In genomic region chr9:57806066-57806481, GRCm38 (mm10) we compare ENCODE assay signal across 13 mouse cellular contexts. TPM values are rescaled to one million over a fixed set of nuclear protein-coding genes. Genes with fewer than 3 reads are reported as not detected.
A peak's percentile ranks its signal among the peaks of the same experiment; 100 is the strongest.
DNase-seq lines count a peak whose midpoint lies in the region; ATAC-seq and TF ChIP-seq lines count a peak whose summit lies in the region.
"Had no signal": no experiment of that assay in that cellular context is flagged by ENCODE, and none has a peak within 500 bp of the region (broad histone marks: within the 10 kb centered on the region; RNA-seq: fewer than 3 reads in every experiment).

No protein-coding gene starts in this region.

- peak overlapping the region; percentile 16; the same call in 1 of the 2 replicates for H3K9ac ChIP-seq in heart, embryonic 11.5 days (ENCODE audit: low read depth, low read length)
- peak overlapping the region; percentile 42 for H3K9ac ChIP-seq in CH12.LX (ENCODE audit: insufficient read depth, low read depth)
- H3K9ac ChIP-seq: midbrain, embryonic 12.5 days had no signal

- no peaks in the 10 kb centered on the region for H3K27me3 ChIP-seq in heart, embryonic 11.5 days (ENCODE audit: control insufficient read depth, insufficient read depth, low read length)
- no peaks in the 10 kb centered on the region for H3K27me3 ChIP-seq in CH12.LX (replicated peaks)
- H3K27me3 ChIP-seq in kidney, adult 2 months (replicated peaks; ENCODE audit: control insufficient read depth, insufficient read depth, low read length), result no peaks in the 10 kb centered on the region
- no peaks in the 10 kb centered on the region for H3K27me3 ChIP-seq in limb, embryonic 10.5 days (ENCODE audit: low read depth, poor library complexity, severe bottlenecking)
- H3K27me3 ChIP-seq: midbrain, embryonic 12.5 days had no signal

- no peak for TF ChIP-seq CTCF in CH12.LX (conservative IDR thresholded peaks at IDR 0.05 in 1 of 2, IDR thresholded peaks at IDR 0.05 in 1 of 2; ENCODE audit: low read depth in 2 of 2, low read length in 2 of 2)
- TF ChIP-seq CTCF in kidney, adult 2 months (conservative IDR thresholded peaks at IDR 0.05; ENCODE audit: insufficient read depth, insufficient read length, low read depth, low read length), result no peak

- peak; percentile 10 for TF ChIP-seq RAD21 in CH12.LX (IDR thresholded peaks at IDR 0.05; ENCODE audit: low read depth, low read length)

- H3K36me3 ChIP-seq in heart, embryonic 11.5 days (ENCODE audit: control insufficient read depth, insufficient read depth, low read length), result no peaks in the 10 kb centered on the region; the same call in 1 of the 2 replicates
- peaks cover 48 to 79% of the 10 kb centered on the region in 2 experiments for H3K36me3 ChIP-seq in CH12.LX (replicated peaks in 1 of 2; ENCODE audit: control insufficient read depth in 1 of 2, insufficient read depth in 1 of 2, low read length in 1 of 2)
- H3K36me3 ChIP-seq in kidney, adult 2 months (ENCODE audit: control insufficient read depth, insufficient read depth, low read length), result no peaks in the 10 kb centered on the region; the same call in 1 of the 2 replicates
- H3K36me3 ChIP-seq in limb, embryonic 10.5 days, result peaks cover 46% of the 10 kb centered on the region

- in situ Hi-C loops in CH12.LX (cut with MboI; ENCODE audit: low pct_ligation_motif_present, low pct_unique_long_range_greater_than_20kb, low sequenced_read_pairs), result loop anchor here (25.0 kb wide), 1 partner anchor 456 kb away; the partner anchor contains the start of gene Stoml1

- ATAC-seq in heart, embryonic 11.5 days (replicated peaks; ENCODE audit: insufficient number of reproducible peaks, low FRiP score, low TSS enrichment), result no peak
- ATAC-seq: hindbrain, embryonic 16.5 days had no signal

- H3K4me2 ChIP-seq in heart, embryonic 11.5 days, result no peak overlapping the region
- H3K4me2 ChIP-seq in CH12.LX (ENCODE audit: insufficient read depth, low read depth, poor library complexity, severe bottlenecking), result peak overlapping the region; percentile 42
- H3K4me2 ChIP-seq: midbrain, embryonic 12.5 days had no signal

- 23% methylated on average over 1 of the region's 1 CpGs for WGBS in heart, embryonic 11.5 days (ENCODE audit: insufficient replicate concordance)
- 26% methylated on average over 1 of the region's 1 CpGs for WGBS in kidney, adult 2 months
- WGBS in limb, embryonic 10.5 days, result 32% methylated on average over 1 of the region's 1 CpGs

- peaks cover 23% of the 10 kb centered on the region for H3K79me2 ChIP-seq in CH12.LX (replicated peaks; ENCODE audit: control insufficient read depth, extremely low read depth, insufficient read depth, poor library complexity, severe bottlenecking)

- peak; percentile 94 for TF ChIP-seq EP300 in CH12.LX (IDR thresholded peaks at IDR 0.05; ENCODE audit: low read length)

- no peaks in the 10 kb centered on the region for H3K9me3 ChIP-seq in heart, embryonic 11.5 days (replicated peaks; ENCODE audit: control insufficient read depth, low read length)
- H3K9me3 ChIP-seq in CH12.LX (replicated peaks; ENCODE audit: low read length), result peaks cover 2% of the 10 kb centered on the region
- H3K9me3 ChIP-seq in limb, embryonic 10.5 days (replicated peaks), result no peaks in the 10 kb centered on the region
- H3K9me3 ChIP-seq: midbrain, embryonic 12.5 days had no signal

- dilution Hi-C loops in CH12.LX (cut with MboI; ENCODE audit: extremely low pct_ligation_motif_present, extremely low pct_unique_long_range_greater_than_20kb, low sequenced_read_pairs), result no loop called here

- no peak for DNase-seq in heart, postnatal 14 days
- DNase-seq in CH12.LX (ENCODE audit: extremely low read depth), result peak; percentile 95
- DNase-seq in kidney, adult 2 months, result peak; percentile 64
- no peak for DNase-seq in limb, embryonic 10.5 days (ENCODE audit: low spot score)
- no peak for DNase-seq in urinary bladder, adult 18-20 months (ENCODE audit: low spot score in 2 of 2)
- DNase-seq in gastrocnemius, postnatal 14 days, result no peak
- no peak for DNase-seq in adrenal gland, postnatal 25 days
- DNase-seq: cerebellum, adult 8-10 months; lung, adult 18-20 months had no signal

- H3K4me1 ChIP-seq in heart, embryonic 11.5 days (ENCODE audit: control insufficient read depth, insufficient read depth, low read length), result peaks cover 88% of the 10 kb centered on the region
- peaks cover 27 to 98% of the 10 kb centered on the region in 2 experiments for H3K4me1 ChIP-seq in CH12.LX (ENCODE audit: control insufficient read depth in 1 of 2, insufficient read depth in 2 of 2)
- peaks cover 25% of the 10 kb centered on the region for H3K4me1 ChIP-seq in kidney, adult 2 months (ENCODE audit: control insufficient read depth, insufficient read depth, low read length)
- H3K4me1 ChIP-seq in limb, embryonic 10.5 days, result peaks cover 85% of the 10 kb centered on the region

- peak; percentile 81 for TF ChIP-seq POLR2A in CH12.LX (IDR thresholded peaks at IDR 0.05; ENCODE audit: low read depth, low read length)
- no peak for TF ChIP-seq POLR2A in kidney, adult 2 months (IDR thresholded peaks at IDR 0.05; ENCODE audit: low read depth, low read length)

- no peak overlapping the region for H3K27ac ChIP-seq in heart, embryonic 11.5 days (ENCODE audit: low read depth, low read length)
- H3K27ac ChIP-seq in CH12.LX (ENCODE audit: insufficient read depth, low read depth), result peak overlapping the region; percentile 99
- H3K27ac ChIP-seq in kidney, adult 2 months (ENCODE audit: insufficient read depth, low read depth, low read length), result no peak overlapping the region
- H3K27ac ChIP-seq in limb, embryonic 10.5 days, result peak overlapping the region; percentile 83
- H3K27ac ChIP-seq: layer of hippocampus, adult 2 months; midbrain, embryonic 12.5 days had no signal

- intact Hi-C loops in heart, postnatal 14 days (cut with DNase I), result no loop called here
- intact Hi-C loops in gastrocnemius, postnatal 14 days (cut with DNase I; ENCODE audit: low total_unique reads), result no loop called here

- no peak overlapping the region for H3K4me3 ChIP-seq in heart, embryonic 11.5 days (ENCODE audit: low read depth, low read length)
- H3K4me3 ChIP-seq in CH12.LX (replicated peaks in 1 of 3; ENCODE audit: low read depth in 2 of 3, low read length in 2 of 3, poor library complexity in 1 of 3), result no peak overlapping the region
- no peak overlapping the region for H3K4me3 ChIP-seq in kidney, adult 2 months (ENCODE audit: insufficient read depth, low read depth, low read length)
- H3K4me3 ChIP-seq in limb, embryonic 10.5 days, result no peak overlapping the region
- H3K4me3 ChIP-seq: layer of hippocampus, adult 2 months; midbrain, embryonic 12.5 days had no signal

TF ChIP-seq in CH12.LX, 34 proteins besides CTCF, POLR2A, EP300 and RAD21 (continues in another document):
- TF ChIP-seq MYC (IDR thresholded peaks at IDR 0.05; ENCODE audit: low read depth, low read length) (peak; percentile 99), CHD2 (IDR thresholded peaks at IDR 0.05; ENCODE audit: low read length) (peak; percentile 80; the same call in 1 of the 2 replicates), NRF1 (IDR thresholded peaks at IDR 0.05; ENCODE audit: low read depth, low read length) (peak; percentile 39), IRF4 (IDR thresholded peaks at IDR 0.05; ENCODE audit: low read depth, low read length) (peak; percentile 76), BHLHE40 (IDR thresholded peaks at IDR 0.05; ENCODE audit: low read depth, low read length) (peak; percentile 75), RCOR1 (conservative IDR thresholded peaks at IDR 0.05; ENCODE audit: low read depth, low read length) (0 out of 2 replicates have a peak, but pooled peaks have one; percentile 84), GABPA (IDR thresholded peaks at IDR 0.05; ENCODE audit: insufficient replicate concordance, low read depth, low read length) (no peak), TCF12 (IDR thresholded peaks at IDR 0.05; ENCODE audit: low read depth, low read length) (peak; percentile 98), NELFE (IDR thresholded peaks at IDR 0.05; ENCODE audit: low read depth, low read length) (peak; percentile 37; the same call in 1 of the 2 replicates), USF1 (IDR thresholded peaks at IDR 0.05; ENCODE audit: low read depth, low read length) (no peak), ELF1 (IDR thresholded peaks at IDR 0.05; ENCODE audit: low read depth, low read length) (peak; percentile 55; the same call in 1 of the 2 replicates), HCFC1 (IDR thresholded peaks at IDR 0.05; ENCODE audit: low read depth, low read length) (peak; percentile 41; the same call in 1 of the 2 replicates), MAX (IDR thresholded peaks at IDR 0.05; ENCODE audit: low read length) (peak; percentile 96), SMC3 (IDR thresholded peaks at IDR 0.05; ENCODE audit: low read depth, low read length) (peak; percentile 46), SIN3A (IDR thresholded peaks at IDR 0.05; ENCODE audit: low read length) (peak; percentile 96), ZC3H11A (IDR thresholded peaks at IDR 0.05; ENCODE audit: low read depth, low read length) (no peak), TBP (conservative IDR thresholded peaks at IDR 0.05; ENCODE audit: low read depth, low read length) (peak; percentile 80), USF2 (conservative IDR thresholded peaks at IDR 0.05; ENCODE audit: low read depth, low read length) (no peak), JUND (conservative IDR thresholded peaks at IDR 0.05; ENCODE audit: low read depth, low read length) (peak; percentile 12; the same call in 1 of the 2 replicates)

RNA-seq across cellular contexts. Expression of gene Arid3b, which starts 30.5 kb away (rescaled TPM):
- polyA plus RNA-seq in heart, embryonic 11.5 days (2014; fragmentation: Nextera tagmentation; extraction: Ambion mirVana), result 28.0 and 31.7 TPM in 2 replicates
- 1 to 10 TPM; 3.6 to 4.5 TPM for total RNA-seq in heart, postnatal 14 days (2021)
- total RNA-seq in CH12.LX (2012; rRNA removed) (33.4 and 33.8 TPM in 2 replicates), CH12.LX (2014; rRNA removed) (14.2 and 16.7 TPM in 2 replicates)
- polyA plus RNA-seq in CH12.LX (2012; ENCODE audit: insufficient read length, low read depth), result 75.9 and 105 TPM in 2 replicates
- polyA plus RNA-seq in kidney, adult 2 months (2012; rRNA removed), result 4.6 and 5.0 TPM in 2 replicates
- 56.8 and 62.9 TPM in 2 replicates for polyA plus RNA-seq in limb, embryonic 10.5 days (2016; fragmentation: Nextera tagmentation; extraction: Ambion mirVana)
- total RNA-seq in gastrocnemius, postnatal 14 days (2021), result 1 to 10 TPM; 1.2 to 2.0 TPM
- total RNA-seq in adrenal gland, postnatal 25 days (2021), result 3.9 and 4.9 TPM in 2 replicates

RNA-seq across cellular contexts. Expression of gene Clk3, which starts 40.4 kb away (rescaled TPM):
- 64.2 and 73.5 TPM in 2 replicates for polyA plus RNA-seq in heart, embryonic 11.5 days (2014; fragmentation: Nextera tagmentation; extraction: Ambion mirVana)
- total RNA-seq in heart, postnatal 14 days (2021), result 10 to 100 TPM; 32.7 to 40.8 TPM
- total RNA-seq in CH12.LX (2012; rRNA removed), result 39.9 and 46.7 TPM in 2 replicates
- 69.0 and 87.7 TPM in 2 replicates for total RNA-seq in CH12.LX (2014; rRNA removed)
- 62.4 and 67.9 TPM in 2 replicates for polyA plus RNA-seq in CH12.LX (2012; ENCODE audit: insufficient read length, low read depth)
- polyA plus RNA-seq in kidney, adult 2 months (2012; rRNA removed), result 71.1 and 81.0 TPM in 2 replicates
- 93.2 and 95.9 TPM in 2 replicates for polyA plus RNA-seq in limb, embryonic 10.5 days (2016; fragmentation: Nextera tagmentation; extraction: Ambion mirVana)
- 10 to 100 TPM; 36.2 to 36.5 TPM for total RNA-seq in gastrocnemius, postnatal 14 days (2021)
- 71.1 and 91.1 TPM in 2 replicates for total RNA-seq in adrenal gland, postnatal 25 days (2021)

Comparison
In these comparisons a context has a peak if more than half of its experiments do, and no peak if none do; other contexts are left out.
1. H3K27ac ChIP-seq: peak in CH12.LX (single experiment) and limb, embryonic 10.5 days (single experiment); none in heart, embryonic 11.5 days (single experiment) and kidney, adult 2 months (single experiment).
2. DNase-seq: peak in CH12.LX (single experiment) and kidney, adult 2 months (single experiment); none in heart, postnatal 14 days (0 of 2), limb, embryonic 10.5 days (single experiment), urinary bladder, adult 18-20 months (0 of 2), gastrocnemius, postnatal 14 days (single experiment) and adrenal gland, postnatal 25 days (single experiment).